Mouse (Mus musculus): ENCODE results near the gene Sun5.

GRCm38 (mm10) chr2:153808841-153809240 lies 62.0 kb downstream of the Sun5 start:
- TF ChIP-seq CTCF (IDR thresholded peaks at IDR 0.05; ENCODE audit: insufficient read depth, low read length) (no peak), POLR2A (IDR thresholded peaks at IDR 0.05; ENCODE audit: borderline replicate concordance, extremely low read depth, low read depth, low read length) (no peak)
